Mouse (Mus musculus) gastrocnemius, postnatal 10 days (tissue): ENCODE results near the gene Rcc2. TPM values are rescaled to one million over a fixed set of nuclear protein-coding genes. Genes with fewer than 3 reads are reported as not detected.
A peak's percentile ranks its signal among the peaks of the same experiment; 100 is the strongest.

Experiments used
- DNase-seq: peaks from one replicate; pipeline ENCODE4 v3.0.0; 2021; ENCODE audit warnings: mixed read lengths
- long read RNA-seq, 2 experiments: library from polyadenylated mRNA; stranded (forward); transcript quantifications; one replicate each; pipeline ENCODE4 v2.0.0; 2021
- total RNA-seq, 2 experiments: library from RNA; stranded (reverse); gene quantifications; 2 replicates each; pipeline ENCODE4 v1.2.3; 2021

Gene Rcc2
- 10 to 100 TPM; 23.4 to 30.2 TPM for total RNA-seq
- long read RNA-seq, experiment 1, transcript Rcc2-201 (13 exons, 3,767 nt), result major isoform, 36 of 69 reads
- long read RNA-seq, experiment 1, partial matches to known transcripts, result 27 of 69 reads
- long read RNA-seq, experiment 1, other reads (novel, unspliced or antisense), result 6 of 69 reads
- long read RNA-seq, experiment 2, transcript Rcc2-201 (13 exons, 3,767 nt), result major isoform, 28 of 52 reads
- long read RNA-seq, experiment 2, partial matches to known transcripts, result 19 of 52 reads
- long read RNA-seq, experiment 2, other reads (novel, unspliced or antisense), result 4 of 52 reads

DNA sequence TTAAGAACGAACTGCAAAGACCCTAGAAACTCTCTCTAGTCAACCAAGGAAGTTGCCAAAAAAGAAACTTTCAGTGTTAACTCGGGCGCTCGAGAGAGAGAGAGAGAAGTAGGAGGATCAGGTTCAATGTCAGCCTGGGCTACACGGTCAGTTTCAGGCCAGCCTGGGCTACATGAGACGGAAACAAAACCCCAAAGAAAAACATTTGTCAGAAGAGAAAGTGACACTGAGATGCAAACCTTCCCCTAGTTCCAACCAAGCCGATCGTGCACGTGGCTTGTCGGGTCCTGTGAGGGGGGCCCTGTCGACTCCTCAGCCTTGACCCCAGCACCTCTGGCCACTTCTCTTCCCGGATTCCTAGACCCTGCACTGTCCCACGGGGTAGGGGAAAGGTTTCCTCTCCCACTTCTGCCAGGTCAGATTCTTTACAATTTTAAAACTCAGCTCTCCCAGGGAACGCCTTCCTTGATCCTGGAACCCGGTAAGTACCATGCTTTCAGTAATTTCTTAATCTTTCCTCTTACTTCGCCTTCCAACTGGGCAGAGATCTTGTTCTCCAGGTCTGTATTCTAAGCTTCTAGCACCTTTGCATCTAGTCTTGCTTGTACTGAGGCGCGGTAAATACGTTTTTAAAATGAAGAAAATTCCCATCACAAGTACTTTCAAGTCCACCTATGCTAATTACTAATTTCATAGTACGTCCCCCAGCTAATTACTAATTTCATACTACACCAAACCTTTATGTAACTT lies at the start of gene Rcc2:
Gene Rcc2 (plus strand): TSS at position 273 of the 750 bp plus-strand sequence.
- DNase-seq, result no peak

DNA sequence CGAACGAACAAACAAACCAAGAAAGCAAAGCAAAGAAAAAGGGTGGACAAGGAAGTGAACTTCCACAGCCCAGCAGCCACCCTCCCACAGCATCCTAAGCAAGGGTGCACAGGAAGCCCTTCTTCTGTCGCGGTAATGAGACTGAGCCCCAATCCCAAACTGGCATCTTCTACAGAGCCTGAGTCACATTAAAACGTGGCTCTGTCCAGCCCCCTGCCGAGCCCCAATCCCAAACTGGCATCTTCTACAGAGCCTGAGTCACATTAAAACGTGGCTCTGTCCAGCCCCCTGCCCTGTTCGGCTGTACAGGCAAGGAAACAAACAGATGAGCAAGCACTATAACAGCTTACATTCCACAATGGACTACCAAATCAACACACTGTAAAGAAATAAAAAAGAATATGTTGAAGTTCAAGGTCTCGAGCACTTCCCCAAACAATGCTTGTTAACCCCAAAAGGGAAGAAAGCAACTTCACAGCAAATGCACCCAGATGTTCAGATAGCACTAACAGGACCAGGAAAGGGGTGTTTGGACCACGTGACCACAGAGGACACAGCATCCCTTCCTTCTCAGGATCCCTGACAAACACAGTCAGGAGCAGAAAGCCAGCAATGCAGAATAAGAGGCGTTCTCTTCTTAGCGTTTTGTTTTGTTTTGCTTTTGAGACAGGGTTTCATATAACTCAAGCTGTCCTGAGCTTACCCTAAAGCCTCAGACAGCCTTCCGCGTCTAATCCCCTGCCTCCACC lies 46.3 kb upstream of the Rcc2 start:
- no peak for DNase-seq

DNA sequence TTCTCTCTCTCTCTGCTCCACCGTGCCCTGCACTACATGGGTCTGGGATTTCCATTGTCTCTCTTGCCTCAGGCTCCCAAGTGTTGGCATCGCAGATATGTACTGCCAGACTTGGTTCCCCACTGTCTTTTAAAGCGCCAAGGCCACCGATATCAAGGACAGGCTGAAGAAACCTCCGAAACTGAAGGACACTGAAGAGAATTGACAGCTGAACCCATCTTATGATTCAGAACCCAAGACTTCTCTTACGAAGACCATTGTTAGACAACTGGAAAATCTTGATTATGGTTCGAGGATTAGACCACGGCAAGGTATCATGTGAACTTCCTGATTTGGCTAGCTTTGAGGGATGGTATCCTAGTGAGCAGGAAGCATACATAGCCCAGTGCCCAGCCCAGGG lies 45.5 kb upstream of the Rcc2 start:
- no peak for DNase-seq

DNA sequence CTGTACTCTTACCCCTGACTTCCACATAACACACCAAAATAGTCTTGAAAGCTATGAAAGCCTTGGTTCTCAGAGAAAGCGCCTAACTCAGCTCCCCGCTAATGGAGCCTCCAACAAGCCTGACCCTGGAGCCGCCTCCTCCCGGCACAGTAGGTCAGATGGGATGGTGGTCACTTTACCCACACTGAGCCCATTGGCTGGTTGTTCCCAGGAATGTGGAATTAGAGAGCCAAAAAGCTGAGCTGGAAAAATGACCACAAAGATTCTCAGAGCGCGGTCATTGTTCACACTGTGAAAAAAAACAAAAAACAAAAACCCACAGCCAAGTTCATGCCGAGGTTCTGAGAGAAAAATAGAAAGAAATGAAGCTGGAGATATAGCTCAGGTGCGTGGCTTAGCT lies 43.8 kb upstream of the Rcc2 start:
- DNase-seq, result no peak

DNA sequence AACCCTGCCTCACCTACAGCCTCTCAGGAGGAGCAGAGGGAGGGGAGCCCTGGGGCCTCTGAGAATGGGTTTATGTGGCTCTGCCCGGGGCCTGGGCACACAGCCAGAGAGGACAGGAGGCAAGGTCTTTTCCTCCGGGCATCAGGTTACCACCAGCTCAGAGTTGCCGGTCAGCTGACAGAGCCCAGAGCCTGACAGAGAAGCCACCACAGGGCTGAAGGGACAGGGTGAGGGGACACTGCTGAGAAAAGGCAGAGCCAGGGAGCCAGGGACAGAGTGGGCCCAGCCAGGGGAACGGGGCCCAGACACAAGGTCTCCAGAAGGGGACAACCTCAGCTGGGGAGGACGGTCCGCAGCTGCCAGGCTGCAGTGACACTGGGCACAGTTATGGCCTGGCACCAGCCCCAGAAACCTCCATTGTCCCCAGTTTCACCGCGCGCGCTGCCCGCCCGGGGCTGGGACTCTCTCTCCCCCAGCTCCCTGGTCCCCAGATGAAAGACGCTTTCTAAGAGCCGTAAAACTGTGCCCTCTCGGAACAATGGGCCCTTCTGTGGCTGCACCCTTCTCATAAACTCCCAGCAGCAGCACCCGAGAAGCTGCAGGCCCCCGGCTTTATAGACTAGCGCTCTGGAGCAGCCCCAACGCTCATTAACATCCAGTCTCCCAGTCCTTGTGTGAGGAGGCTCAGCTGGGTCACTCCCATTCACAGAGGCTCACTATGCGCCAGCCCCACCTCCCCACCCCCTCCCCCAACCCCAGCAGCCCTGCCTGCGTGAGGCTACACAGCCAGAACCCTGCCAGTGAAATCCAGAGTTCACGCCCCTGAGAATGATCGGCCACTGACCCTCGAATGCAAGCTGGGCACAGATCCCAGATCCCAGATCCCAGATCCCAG lies 42.4 kb upstream of the Rcc2 start:
- peak; percentile 83 for DNase-seq

DNA sequence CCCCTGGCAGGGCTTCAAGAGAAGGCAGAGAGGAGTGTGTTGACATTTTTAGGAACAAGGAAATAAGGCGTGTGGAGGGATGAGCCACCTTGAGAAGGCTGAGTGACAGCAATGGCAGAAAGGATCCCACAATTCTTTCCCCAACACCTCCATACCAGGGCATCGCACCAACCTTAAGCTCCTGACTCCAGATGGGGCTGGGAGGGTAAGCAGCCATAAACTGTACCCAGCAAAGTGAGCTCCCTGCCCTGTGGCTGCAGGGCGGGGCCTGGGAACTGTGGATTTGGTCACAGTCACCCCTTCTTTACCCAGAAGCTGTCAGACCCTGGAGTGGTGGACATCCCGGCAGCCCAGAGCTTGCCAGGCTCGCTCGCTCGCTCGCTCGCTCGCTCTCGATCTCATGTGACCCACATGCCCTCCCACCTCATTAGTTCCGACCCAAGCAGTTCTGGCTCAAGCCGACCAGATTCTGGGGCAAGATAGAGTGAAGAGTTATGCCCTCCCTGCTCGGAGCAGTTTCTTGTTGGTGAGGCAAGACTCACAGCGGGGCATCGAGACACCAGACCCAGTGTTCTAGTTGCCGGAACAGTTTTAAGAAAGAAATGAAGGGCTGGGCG lies 38.8 kb upstream of the Rcc2 start:
- no peak for DNase-seq

DNA sequence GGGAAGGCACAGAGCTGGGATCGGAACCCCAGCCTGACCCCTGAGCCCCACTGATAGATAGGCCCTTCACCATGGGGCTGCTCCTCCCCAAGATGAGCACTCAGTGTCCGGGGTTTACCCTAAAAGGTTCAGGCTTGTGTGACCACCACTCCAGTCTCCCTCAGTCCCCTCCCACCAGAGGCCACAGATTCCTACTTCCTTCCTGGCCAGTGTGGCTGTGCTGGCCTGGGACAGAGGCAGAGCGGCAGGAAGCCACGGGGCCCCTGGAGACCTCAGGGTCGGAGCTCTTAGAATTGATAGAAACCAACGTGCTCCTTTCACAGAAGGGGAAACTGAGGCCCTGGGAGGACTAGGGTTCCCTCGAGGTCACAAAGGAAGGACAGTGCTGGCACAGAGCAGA lies 37.9 kb upstream of the Rcc2 start:
- DNase-seq, result no peak

DNA sequence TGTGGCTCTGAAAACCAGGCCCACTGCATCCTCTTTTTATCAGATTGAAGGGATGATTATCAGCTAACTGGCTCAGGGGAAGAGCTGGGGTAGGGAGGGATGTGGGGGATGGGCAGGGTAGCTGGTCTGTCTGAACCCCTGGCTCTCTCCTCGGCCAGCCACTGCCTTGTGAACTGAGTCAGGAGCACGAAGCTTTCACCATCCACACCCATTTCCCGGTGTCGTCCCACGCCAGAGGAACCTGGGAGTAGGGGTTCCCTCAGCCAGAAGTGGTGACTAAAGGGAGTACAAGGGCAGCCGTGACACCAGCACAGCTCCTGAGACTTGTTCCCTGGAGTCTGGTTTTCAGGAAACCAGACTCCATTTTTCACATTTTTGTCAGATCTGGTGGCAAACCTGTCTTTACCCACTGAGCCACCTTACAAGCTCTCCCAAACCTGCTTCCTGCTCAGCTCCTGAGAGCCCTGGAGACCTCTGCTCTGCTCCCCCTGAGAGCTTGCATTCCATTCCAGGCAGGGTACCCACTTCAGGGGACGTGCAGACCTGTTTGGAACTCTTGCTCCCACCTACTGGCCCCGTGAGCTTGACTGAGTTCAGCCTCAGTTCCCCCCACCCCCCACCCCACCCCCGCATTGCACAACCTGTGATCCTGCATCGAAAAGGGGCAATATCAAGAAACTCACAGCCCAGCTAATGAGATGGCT lies 37.3 kb upstream of the Rcc2 start:
- no peak for DNase-seq

DNA sequence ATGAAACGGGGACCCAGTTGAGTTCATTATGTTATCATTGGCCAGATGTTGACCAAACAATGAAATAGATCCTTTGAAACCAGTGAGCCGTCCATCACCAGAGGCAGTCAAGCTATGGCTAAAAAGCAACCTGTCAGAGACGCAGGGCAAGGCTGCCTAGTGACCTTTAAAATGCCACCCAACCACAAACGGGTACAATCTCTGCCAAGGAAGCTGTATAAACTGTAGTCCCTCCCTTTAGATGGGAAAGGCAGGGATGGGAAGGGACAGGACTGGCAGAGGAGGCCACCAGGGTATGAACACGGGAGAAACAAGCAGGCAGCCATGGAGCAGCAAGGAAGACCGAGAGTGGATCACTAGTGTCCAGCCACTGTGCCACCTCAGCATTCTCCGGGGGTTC lies 35.3 kb upstream of the Rcc2 start:
- DNase-seq, result no peak

DNA sequence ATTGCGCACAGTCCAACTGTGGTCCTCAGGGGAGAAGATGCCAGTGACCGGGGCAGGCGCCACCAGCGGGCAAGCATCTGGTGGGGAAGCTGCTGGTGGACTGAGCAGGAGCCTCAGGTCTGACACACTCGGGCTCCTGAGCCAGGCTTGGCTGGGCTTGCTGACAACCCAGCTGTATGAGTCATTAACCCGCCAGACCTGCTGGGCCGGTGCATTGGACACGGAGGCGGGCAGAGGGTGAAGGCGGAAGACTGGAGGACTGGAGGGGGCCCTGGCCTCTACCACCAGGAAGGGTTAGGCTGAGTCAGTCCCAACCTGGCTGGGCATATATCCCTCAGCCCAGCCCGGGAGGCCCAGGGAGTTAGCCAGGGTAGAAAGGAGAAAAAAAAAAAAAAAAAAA lies 34.6 kb upstream of the Rcc2 start, which contains the start of gene Arhgef10l:
Gene Arhgef10l (minus strand): TSS at position 253 of the 400 bp plus-strand sequence.
- peak; percentile 39 for DNase-seq

DNA sequence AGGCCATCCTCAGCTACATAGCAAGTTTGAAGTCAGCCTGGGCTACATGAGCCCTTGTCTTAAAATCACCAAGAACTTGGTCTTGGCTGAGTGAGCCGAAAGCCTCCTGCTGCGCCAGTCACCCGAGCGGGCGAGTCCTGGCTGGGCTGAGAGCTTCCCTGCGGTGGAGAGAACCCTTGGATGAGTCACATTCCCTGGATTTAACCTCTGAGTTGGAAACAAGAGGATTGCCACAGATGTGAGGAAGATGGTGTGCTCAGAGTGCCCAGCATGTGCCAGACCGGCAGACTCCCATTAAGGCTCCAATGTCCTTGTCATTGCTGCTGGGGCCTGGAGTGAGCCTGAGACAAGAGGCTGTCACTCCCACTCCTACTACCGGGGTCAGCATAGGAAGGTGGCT lies 32.5 kb upstream of the Rcc2 start:
- DNase-seq, result no peak

DNA sequence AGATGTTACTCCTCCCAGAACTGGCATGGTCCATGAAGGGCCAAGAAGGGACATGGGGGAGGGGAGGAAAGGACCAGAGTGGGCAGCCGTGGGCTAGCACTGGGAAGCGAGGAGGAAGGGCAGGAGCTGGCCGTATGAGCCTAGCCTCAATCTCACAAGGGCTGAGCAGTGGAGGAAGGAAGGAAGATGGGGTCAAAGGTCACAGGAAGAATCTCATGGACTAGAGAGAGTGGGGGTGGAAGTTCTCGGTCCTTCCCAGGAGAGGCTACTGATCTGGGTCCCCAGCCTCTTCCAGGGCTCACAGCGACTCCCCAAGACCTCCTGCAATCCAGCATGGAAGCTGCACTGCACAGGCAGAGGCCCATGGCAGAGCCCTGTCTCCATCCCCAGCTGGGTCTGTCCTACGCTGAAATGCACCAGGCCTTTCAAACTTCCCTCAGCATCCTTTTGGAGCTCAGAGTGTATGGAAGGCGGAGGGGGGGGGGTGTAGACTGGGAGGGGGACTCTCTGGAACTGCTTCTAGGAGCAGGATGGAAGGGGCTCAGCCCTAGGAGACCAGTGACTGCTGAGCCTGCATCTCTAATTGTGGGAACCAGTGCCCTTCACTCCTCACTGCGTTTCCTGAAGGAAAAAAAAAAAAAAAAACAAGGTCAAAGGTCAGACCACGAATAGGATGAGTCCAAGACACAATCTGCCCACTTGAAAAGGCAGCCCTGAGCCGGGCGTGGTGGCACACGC lies 26.6 kb upstream of the Rcc2 start:
- no peak for DNase-seq

DNA sequence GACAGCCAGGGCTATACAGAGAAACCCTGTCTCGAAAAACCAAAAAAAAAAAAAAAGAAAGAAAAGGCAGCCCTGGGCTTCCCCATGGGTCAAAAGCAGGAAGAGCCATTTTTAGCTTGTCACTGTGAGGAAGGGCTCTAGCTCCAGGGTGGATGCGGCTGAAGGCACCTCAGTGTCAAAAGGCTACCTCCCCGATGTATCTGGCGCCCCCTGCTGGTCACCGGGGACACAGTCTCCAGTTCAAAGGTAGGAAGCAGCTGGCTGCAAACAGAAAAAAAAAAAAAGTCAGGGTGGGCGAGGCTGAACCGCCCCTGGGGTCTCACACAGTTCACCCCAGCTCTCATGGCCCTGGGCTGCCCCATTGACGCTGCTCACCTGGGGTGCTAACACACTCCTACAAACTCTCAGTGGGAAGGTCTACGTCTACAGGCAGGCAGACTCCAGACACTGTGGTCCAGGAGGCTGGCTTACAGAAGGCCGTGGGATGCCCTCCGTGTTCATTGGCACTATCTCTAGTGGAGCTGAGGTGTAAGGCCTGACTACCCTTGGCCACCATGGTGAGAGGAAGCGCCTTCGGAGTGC lies 25.9 kb upstream of the Rcc2 start:
- DNase-seq, result peak; percentile 96

DNA sequence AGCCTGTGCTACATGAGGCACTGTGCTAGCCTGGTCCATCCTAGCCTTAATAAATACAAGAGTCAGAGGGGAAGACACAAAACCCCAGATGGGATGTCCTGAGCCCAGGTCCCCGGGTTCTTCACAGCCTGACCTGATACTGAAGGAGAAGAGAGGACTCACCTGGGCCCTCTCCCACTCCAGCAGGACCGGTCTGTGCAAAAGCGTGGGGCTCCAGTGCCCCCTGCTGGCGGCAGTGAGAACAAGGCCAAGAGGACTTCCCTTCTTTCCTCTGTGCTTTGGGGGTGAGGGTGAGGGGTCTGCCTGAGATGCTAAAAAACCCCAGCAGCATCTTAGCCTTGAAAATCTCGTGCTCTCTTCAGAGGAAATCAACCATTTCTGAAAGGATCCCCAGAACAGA lies 21.3 kb upstream of the Rcc2 start:
- peak; percentile 52 for DNase-seq

DNA sequence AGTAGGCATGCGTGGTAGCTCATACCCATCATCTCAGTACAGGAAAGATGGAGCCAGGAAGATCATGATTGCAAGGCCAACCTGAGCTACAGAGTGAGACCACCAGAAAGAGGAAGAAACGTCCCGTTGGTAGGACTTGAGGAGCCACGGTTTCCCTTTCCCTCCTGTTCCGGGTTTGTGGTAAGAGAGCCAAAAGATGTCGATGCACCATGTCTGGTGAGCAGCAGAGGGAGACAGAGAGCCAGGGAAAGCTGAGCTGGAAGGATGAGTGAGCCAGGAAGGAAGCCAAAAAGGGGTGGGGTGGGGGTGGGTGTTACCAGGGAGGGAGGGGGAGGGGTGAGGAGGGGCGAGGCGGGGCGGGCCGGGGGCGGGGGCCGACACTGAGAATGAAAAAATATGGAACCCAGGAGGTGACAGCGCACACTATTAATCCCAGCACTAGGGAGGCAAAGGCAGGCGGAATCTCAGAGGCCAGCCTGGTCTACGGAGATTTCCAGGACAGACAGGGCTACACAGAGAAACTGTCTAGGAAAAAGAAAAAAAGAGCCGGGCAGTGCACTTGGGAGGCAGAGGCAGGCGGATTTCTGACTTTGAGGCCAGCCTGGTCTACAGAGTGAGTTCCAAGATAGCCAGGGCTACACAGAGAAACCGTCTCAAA lies 20.5 kb upstream of the Rcc2 start:
- peak; percentile 80 for DNase-seq

DNA sequence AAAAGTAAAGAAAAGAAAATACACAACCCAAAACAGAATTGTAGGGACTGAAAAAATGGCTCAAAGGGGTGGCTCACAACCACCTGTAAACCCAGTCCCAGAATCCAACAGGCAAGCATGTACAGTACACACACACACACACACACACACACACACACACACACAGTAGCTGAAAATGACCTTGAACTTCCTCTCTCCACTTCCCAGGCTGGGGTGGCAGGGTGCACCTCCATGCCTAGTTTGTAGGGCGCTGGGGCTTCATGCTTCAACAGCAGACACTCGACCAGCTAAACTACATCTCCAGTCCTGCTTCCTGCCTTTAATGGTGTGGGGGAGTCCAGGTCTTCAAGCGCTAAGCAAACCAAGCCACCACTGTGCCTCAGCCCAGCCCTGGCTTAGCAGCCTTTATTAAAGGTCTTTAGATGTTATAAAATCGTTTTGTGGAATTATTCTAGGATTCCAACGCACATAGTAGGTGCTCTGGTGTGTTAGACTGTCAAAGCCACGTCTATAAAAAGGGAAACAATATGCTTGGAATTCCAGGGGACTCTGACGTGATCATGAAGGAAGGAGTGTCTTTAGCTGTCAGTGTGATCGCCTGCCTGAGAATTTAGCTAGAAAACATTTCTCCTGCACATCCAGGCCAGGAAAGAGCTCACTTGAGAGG lies 19.5 kb upstream of the Rcc2 start:
- no peak for DNase-seq

DNA sequence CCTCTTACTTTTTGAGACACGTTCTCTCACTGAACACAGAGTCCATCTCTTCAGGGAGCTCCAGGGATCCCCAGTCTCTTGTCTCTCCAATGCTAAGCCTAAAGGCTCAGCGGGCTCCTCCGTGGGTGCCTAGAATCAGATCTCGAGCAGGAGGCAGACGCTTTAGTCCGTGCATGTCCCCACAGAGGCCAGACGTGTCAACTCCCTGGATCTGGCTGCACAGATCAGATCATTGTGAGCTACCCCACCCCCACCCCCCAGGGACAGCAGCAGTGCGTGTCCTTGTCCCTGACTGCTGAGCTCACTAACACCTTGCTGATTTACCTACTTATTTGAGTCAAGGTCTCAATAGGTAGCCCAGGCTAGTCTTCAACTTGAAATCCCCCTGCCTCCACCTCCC lies 16.7 kb upstream of the Rcc2 start:
- no peak for DNase-seq

DNA sequence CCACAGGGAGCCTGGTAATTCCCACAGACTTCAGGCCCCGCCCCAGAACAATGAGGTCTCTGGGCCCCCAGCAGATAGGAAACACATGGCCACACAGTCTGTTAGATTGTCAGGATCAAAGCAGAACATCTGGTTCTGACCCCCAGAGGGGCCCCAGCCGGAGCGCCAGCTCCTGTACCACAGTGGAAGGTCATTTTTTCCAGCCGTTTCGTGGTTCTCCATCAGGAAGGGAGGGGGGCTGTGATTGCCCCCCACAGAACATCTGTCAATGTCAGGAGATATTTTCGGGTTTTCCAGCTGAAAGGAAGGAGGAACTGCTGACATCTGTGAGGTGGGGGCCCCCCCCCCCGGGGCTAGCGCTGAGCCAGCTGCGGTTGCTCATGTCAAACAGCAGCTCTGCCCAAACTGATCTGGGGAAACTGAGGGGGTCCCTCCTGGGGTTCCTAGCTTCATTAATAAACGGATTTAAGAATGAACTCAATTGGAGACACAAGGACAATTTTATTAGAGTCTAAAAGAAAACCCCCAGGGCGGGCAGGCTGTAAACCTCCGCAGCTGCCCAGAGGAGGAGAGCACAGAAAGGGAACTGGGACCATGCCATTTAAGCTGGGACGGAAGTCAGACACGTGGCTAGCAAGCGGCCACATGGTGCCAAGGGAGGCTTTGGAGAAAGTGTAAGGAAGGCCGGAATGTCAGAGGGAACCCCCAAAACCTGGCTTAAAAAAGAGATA lies 16.0 kb upstream of the Rcc2 start:
- DNase-seq, result peak; percentile 64
